In genomic region chr9:92567474-92567873, GRCm38 (mm10) we compare ENCODE assay signal across 24 mouse cellular contexts. TPM values are rescaled to one million over a fixed set of nuclear protein-coding genes. Genes with fewer than 3 reads are reported as not detected.
DNase-seq lines count a peak whose midpoint lies in the region; ATAC-seq and TF ChIP-seq lines count a peak whose summit lies in the region.
"Had no signal": no experiment of that assay in that cellular context is flagged by ENCODE, and none has a peak within 500 bp of the region (broad histone marks: within the 10 kb centered on the region; RNA-seq: fewer than 3 reads in every experiment).

No protein-coding gene starts in this region.

- H3K9ac ChIP-seq in kidney, embryonic 15.5 days = no peak overlapping the region
- H3K9ac ChIP-seq in kidney, embryonic 14.5 days (ENCODE audit: low read depth, low read length) = no peak overlapping the region
- no peak overlapping the region for H3K9ac ChIP-seq in lung, embryonic 16.5 days (ENCODE audit: low read length)
- H3K9ac ChIP-seq: embryonic facial prominence, embryonic 13.5 days; embryonic facial prominence, embryonic 15.5 days; forebrain, embryonic 13.5 days; forebrain, embryonic 15.5 days; forebrain, postnatal 0 days had no signal

- peaks cover 6% of the 10 kb centered on the region; the same call in 1 of the 2 replicates for H3K4me1 ChIP-seq in kidney, embryonic 15.5 days
- 0 out of 2 replicates have a peak, but pooled peaks cover 1% of the 10 kb centered on the region for H3K4me1 ChIP-seq in kidney, embryonic 14.5 days (ENCODE audit: control insufficient read depth, insufficient read depth, low read length)
- no peaks in the 10 kb centered on the region; the same call in none of the 2 replicates for H3K4me1 ChIP-seq in lung, embryonic 16.5 days (replicated peaks; ENCODE audit: control insufficient read depth, insufficient read depth, low read length)
- no peaks in the 10 kb centered on the region; the same call in 1 of the 2 replicates for H3K4me1 ChIP-seq in lung, adult 2 months (ENCODE audit: control insufficient read depth, insufficient read depth, low read length)
- no peaks in the 10 kb centered on the region for H3K4me1 ChIP-seq in midbrain, embryonic 10.5 days
- H3K4me1 ChIP-seq: forebrain, embryonic 13.5 days; forebrain, embryonic 15.5 days had no signal

- DNase-seq in heart, adult 11 months = peak; percentile 14
- no peak for DNase-seq in heart, postnatal 14 days
- DNase-seq in lung, adult 2 months = no peak
- peak; percentile 79 for DNase-seq in fat pad, adult 2 months (ENCODE audit: extremely low read depth, low read depth, low spot score)
- DNase-seq in midbrain, embryonic 10.5 days (ENCODE audit: low spot score) = no peak
- DNase-seq: adrenal gland, adult 8-10 months; adrenal gland, postnatal 25 days; cerebellum, adult 11 months; cerebellum, adult 18-20 months; cerebellum, adult 8-10 months; cerebellum, adult 9-11 months; cerebellum, postnatal 14 days; cerebellum, postnatal 36 days; embryo, embryonic 11 days; forebrain, postnatal 0 days had no signal

- 0 out of 2 replicates have a peak overlapping the region, but pooled peaks have one; percentile 10 for H3K27ac ChIP-seq in kidney, embryonic 15.5 days
- no peak overlapping the region for H3K27ac ChIP-seq in kidney, embryonic 14.5 days (ENCODE audit: low read depth, low read length)
- no peak overlapping the region for H3K27ac ChIP-seq in lung, embryonic 16.5 days (ENCODE audit: low read length)
- no peak overlapping the region for H3K27ac ChIP-seq in midbrain, embryonic 10.5 days (replicated peaks)
- H3K27ac ChIP-seq: embryonic facial prominence, embryonic 13.5 days; embryonic facial prominence, embryonic 15.5 days; forebrain, embryonic 13.5 days; forebrain, embryonic 15.5 days had no signal

- H3K36me3 ChIP-seq in kidney, embryonic 15.5 days = no peaks in the 10 kb centered on the region
- H3K36me3 ChIP-seq in kidney, embryonic 14.5 days (ENCODE audit: control insufficient read depth, insufficient read depth, low read length) = no peaks in the 10 kb centered on the region
- no peaks in the 10 kb centered on the region for H3K36me3 ChIP-seq in lung, embryonic 16.5 days (ENCODE audit: control insufficient read depth, insufficient read depth, low read length)
- H3K36me3 ChIP-seq in midbrain, embryonic 10.5 days = 0 out of 2 replicates have a peak, but pooled peaks cover 6% of the 10 kb centered on the region
- H3K36me3 ChIP-seq: embryonic facial prominence, embryonic 15.5 days; forebrain, embryonic 15.5 days had no signal

- no peak overlapping the region for H3K4me2 ChIP-seq in kidney, embryonic 15.5 days
- H3K4me2 ChIP-seq in kidney, embryonic 14.5 days (replicated peaks; ENCODE audit: low read depth, low read length) = no peak overlapping the region
- no peak overlapping the region for H3K4me2 ChIP-seq in lung, embryonic 16.5 days (ENCODE audit: low read depth, low read length)
- H3K4me2 ChIP-seq: embryonic facial prominence, embryonic 13.5 days; embryonic facial prominence, embryonic 15.5 days; forebrain, embryonic 13.5 days; forebrain, embryonic 15.5 days had no signal

- WGBS in kidney, embryonic 15.5 days = 61% methylated on average over 7 of the region's 7 CpGs
- WGBS in kidney, embryonic 14.5 days = 70% methylated on average over 7 of the region's 7 CpGs
- WGBS in lung, embryonic 16.5 days = 54% methylated on average over 7 of the region's 7 CpGs
- 76% methylated on average over 7 of the region's 7 CpGs for WGBS in lung, adult 2 months
- 96% methylated on average over 7 of the region's 7 CpGs for WGBS in midbrain, embryonic 10.5 days

- ATAC-seq in kidney, embryonic 15.5 days (replicated peaks; ENCODE audit: low FRiP score) = no peak
- ATAC-seq in kidney, embryonic 14.5 days (ENCODE audit: low FRiP score, low TSS enrichment) = no peak
- ATAC-seq in lung, embryonic 16.5 days (ENCODE audit: low read depth) = peak; percentile 28; the same call in 1 of the 2 replicates
- ATAC-seq: forebrain, embryonic 13.5 days; forebrain, embryonic 15.5 days; forebrain, postnatal 0 days had no signal

- no peak for TF ChIP-seq CTCF in lung, adult 2 months (IDR thresholded peaks at IDR 0.05; ENCODE audit: insufficient read depth, low read length)

- intact Hi-C loops in heart, postnatal 14 days (cut with DNase I) = no loop called here

- no peak overlapping the region for H3K4me3 ChIP-seq in kidney, embryonic 15.5 days (replicated peaks)
- H3K4me3 ChIP-seq in kidney, embryonic 14.5 days (ENCODE audit: low read length) = no peak overlapping the region
- H3K4me3 ChIP-seq in lung, embryonic 16.5 days (ENCODE audit: low read length) = no peak overlapping the region
- no peak overlapping the region for H3K4me3 ChIP-seq in lung, adult 2 months (replicated peaks; ENCODE audit: extremely low read depth, low read depth, low read length)
- no peak overlapping the region for H3K4me3 ChIP-seq in midbrain, embryonic 10.5 days
- H3K4me3 ChIP-seq: embryonic facial prominence, embryonic 13.5 days; embryonic facial prominence, embryonic 15.5 days; erythroblast, embryonic 14.5 days; forebrain, embryonic 13.5 days; forebrain, embryonic 15.5 days had no signal

- H3K27me3 ChIP-seq in kidney, embryonic 15.5 days = no peaks in the 10 kb centered on the region
- no peaks in the 10 kb centered on the region for H3K27me3 ChIP-seq in kidney, embryonic 14.5 days (ENCODE audit: control insufficient read depth, insufficient read depth, low read length)
- H3K27me3 ChIP-seq in lung, embryonic 16.5 days (ENCODE audit: control insufficient read depth, insufficient read depth, low read depth, low read length) = no peaks in the 10 kb centered on the region
- no peaks in the 10 kb centered on the region for H3K27me3 ChIP-seq in midbrain, embryonic 10.5 days (ENCODE audit: low read depth, poor library complexity, severe bottlenecking)
- H3K27me3 ChIP-seq: embryonic facial prominence, embryonic 13.5 days; embryonic facial prominence, embryonic 15.5 days; forebrain, embryonic 13.5 days; forebrain, embryonic 15.5 days had no signal

- no peak for TF ChIP-seq POLR2A in lung, adult 2 months (IDR thresholded peaks at IDR 0.05; ENCODE audit: borderline replicate concordance, extremely low read depth, low read depth, low read length)

- no peaks in the 10 kb centered on the region for H3K9me3 ChIP-seq in kidney, embryonic 15.5 days (replicated peaks)
- no peaks in the 10 kb centered on the region for H3K9me3 ChIP-seq in kidney, embryonic 14.5 days (ENCODE audit: control insufficient read depth, low read length)
- no peaks in the 10 kb centered on the region for H3K9me3 ChIP-seq in lung, embryonic 16.5 days (ENCODE audit: control insufficient read depth, low read length)
- no peaks in the 10 kb centered on the region for H3K9me3 ChIP-seq in midbrain, embryonic 10.5 days (replicated peaks)
- H3K9me3 ChIP-seq: embryonic facial prominence, embryonic 13.5 days; embryonic facial prominence, embryonic 15.5 days; forebrain, embryonic 13.5 days; forebrain, embryonic 15.5 days had no signal

RNA-seq across cellular contexts. Expression of gene Plod2, which starts 25.5 kb away (rescaled TPM):
- total RNA-seq in heart, postnatal 14 days (2021) = 10 to 100 TPM; 20.1 to 23.4 TPM
- 41.5 and 41.9 TPM in 2 replicates for polyA plus RNA-seq in kidney, embryonic 15.5 days (2015; fragmentation: Nextera tagmentation; extraction: Ambion mirVana)
- 30.2 and 37.1 TPM in 2 replicates for polyA plus RNA-seq in kidney, embryonic 14.5 days (2014; fragmentation: Nextera tagmentation; extraction: Ambion mirVana)
- 50.8 and 53.4 TPM in 2 replicates for polyA plus RNA-seq in lung, embryonic 16.5 days (2015; fragmentation: Nextera tagmentation; extraction: Ambion mirVana)
- polyA plus RNA-seq in lung, adult 2 months (2012; rRNA removed) = 9.9 and 15.4 TPM in 2 replicates
- 23.3 and 25.6 TPM in 2 replicates for polyA plus RNA-seq in midbrain, embryonic 10.5 days (2016; fragmentation: Nextera tagmentation; extraction: Ambion mirVana)
- total RNA-seq: MEL had no signal
- polyA plus RNA-seq: erythroblast, embryonic 14.5 days had no signal

Comparison
In these comparisons a context has a peak if more than half of its experiments do, and no peak if none do; other contexts are left out.
1. DNase-seq: peak in heart, adult 11 months (single experiment) and fat pad, adult 2 months (single experiment); none in heart, postnatal 14 days (0 of 2), lung, adult 2 months (single experiment) and midbrain, embryonic 10.5 days (single experiment).